Mouse (Mus musculus) B cell, adult 2 months (primary cell): Measurements from ENCODE around the gene Gm44511.
"Not testable (repeated sequence)": the region's sequence is repeated elsewhere in the genome, so short reads cannot be mapped to it uniquely, and the experiment has no call there.

Experiments used
- DNase-seq, 2 experiments: peaks; one replicate each; pipeline ENCODE4 v3.0.0; 2022

Gm44511 gene

GRCm38 (mm10) chr6:128759221-128759950 is 66.7 kb downstream of the Gm44511 start:
- DNase-seq: no peak

GRCm38 (mm10) chr6:128755402-128755763 is 70.7 kb downstream of the Gm44511 start:
- DNase-seq: not testable (repeated sequence)

- not testable (repeated sequence) for DNase-seq
Observed at GRCm38 (mm10) chr6:128754748-128755401, 71.2 kb downstream of the Gm44511 start.

- DNase-seq: not testable (repeated sequence)
Observed at GRCm38 (mm10) chr6:128754265-128754664, 71.8 kb downstream of the Gm44511 start.

DNA sequence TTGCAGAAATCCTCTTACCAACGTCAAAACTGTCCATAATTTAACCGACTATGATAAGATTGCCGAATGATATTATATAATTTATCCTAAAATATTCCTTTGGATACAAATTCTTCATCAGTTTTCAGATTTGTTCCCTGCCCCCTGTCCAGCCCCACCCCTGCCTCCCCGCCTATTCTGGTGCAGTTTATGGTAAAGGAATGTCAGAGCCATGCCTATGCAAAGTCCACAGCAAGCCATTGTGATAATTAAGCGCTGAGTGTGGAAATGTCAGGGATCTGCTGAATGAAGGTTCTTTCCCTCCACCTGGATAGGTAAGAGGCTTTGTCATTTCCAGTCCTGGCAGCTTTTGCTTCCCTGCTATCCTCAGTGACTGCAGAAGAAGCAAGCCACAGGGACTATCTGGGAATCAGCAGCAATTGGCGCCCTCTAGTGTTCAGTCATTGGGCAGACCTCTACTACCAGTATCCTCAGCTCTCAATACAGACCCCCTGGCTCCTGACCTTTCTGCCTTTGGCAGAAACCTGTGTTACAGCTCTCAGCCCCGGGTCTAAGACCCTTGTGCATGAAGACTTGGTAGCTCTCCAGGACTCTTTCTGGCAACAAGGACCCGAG is 72.4 kb downstream of the Gm44511 start:
- DNase-seq: peak; percentile 81 to 82

DNA sequence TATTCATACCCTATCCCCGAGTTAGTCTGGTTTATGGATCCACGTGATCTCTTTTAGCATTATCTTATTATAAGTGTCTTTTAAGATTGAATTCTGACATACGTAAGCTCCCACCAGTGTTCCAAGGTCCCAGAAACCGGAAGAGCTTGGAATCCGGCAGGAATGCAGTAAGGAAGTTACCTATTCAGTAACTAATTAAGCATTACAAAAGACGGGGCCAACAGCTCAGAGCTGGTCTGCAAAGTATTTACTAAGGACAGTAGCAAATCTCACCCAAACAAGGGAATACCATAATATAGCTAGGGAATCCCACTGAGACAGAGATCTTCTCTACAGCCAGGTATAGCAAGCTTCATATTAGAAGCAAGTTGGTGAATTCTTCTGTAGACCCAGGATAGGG is 79.1 kb downstream of the Gm44511 start:
- not testable (repeated sequence) for DNase-seq

DNA sequence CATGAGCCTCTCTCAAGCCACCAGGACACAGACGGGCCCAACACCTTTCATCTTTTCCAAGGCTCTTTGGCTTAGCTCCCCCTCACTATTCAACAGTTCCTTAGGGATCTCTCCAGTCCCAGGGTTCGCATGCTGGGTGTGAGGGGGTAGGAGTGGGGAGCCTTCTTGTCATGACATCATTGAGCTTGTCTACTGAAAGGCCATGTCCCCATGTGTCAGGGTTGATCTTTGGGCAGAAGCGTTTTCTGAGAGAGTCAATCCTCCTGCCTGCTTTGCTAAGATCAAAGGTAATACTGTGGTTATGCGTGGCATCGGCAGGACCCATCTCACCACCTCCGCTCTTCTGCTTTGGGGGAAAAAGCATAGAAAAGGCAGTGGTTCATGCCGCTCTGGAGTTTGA is 88.7 kb downstream of the Gm44511 start:
- DNase-seq: no peak

GRCm38 (mm10) chr6:128736100-128736499 is 90.0 kb downstream of the Gm44511 start:
- peak; percentile 64 to 67 for DNase-seq

GRCm38 (mm10) chr6:128734896-128735295 is 91.2 kb downstream of the Gm44511 start:
- no peak for DNase-seq

GRCm38 (mm10) chr6:128733908-128734679 is 92.0 kb downstream of the Gm44511 start:
- peak; percentile 29 to 41 for DNase-seq

DNA sequence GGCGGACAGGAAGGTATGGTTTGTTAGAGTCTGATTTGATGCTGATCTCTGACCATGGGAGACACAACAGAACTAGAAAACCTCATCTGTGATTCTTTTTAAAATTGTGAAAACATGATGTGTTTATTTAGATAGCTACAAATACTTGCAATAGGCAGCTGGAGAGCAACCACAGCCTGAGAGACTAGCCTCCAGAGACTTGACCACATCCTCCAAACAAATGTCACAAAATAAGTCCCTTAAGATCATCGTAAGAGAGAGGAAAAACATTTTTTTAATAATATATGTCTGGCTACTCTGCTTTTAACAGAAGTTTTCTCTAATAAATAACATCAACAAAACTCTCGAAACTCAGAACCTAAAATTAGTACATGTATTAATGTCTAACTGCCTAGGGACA is 94.1 kb downstream of the Gm44511 start:
- DNase-seq: peak; percentile 42 to 44
